Mouse (Mus musculus): Measurements from ENCODE around the gene Esp22.
"Not testable (repeated sequence)": the region's sequence is repeated elsewhere in the genome, so short reads cannot be mapped to it uniquely, and the experiment has no call there.

The Esp22 gene

GRCm38 (mm10) chr17:39095034-39095433 lies at the start of gene Esp22:
Esp22 (plus strand) TSS chr17:39095334.
- DNase-seq (ENCODE audit: low read depth), result no peak

DNA sequence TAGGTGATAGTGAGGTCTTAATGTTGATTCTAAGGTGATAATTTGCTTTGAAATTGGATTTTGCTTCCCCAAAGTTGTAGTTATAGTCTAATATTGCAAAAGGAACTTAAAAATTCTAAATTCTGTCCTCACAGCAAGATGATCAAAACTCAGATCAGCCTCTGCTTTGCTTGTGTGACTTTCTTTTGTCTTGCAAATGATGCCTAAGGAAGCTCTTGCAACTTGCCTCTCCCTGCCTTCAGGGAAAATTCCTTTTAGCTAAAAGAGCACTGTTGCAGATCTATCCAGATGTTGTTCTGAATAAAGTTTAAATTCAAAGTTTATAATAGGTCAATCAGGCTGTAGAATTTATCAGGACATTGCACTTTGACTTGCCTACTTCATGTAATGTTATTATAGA lies 31.5 kb upstream of the Esp22 start:
- DNase-seq (ENCODE audit: low read depth), result no peak

GRCm38 (mm10) chr17:39076937-39077336 lies 18.2 kb upstream of the Esp22 start, which contains the start of gene Esp23:
Esp23 (minus strand) TSS chr17:39077037.
- no peak for DNase-seq (ENCODE audit: low read depth)

DNA sequence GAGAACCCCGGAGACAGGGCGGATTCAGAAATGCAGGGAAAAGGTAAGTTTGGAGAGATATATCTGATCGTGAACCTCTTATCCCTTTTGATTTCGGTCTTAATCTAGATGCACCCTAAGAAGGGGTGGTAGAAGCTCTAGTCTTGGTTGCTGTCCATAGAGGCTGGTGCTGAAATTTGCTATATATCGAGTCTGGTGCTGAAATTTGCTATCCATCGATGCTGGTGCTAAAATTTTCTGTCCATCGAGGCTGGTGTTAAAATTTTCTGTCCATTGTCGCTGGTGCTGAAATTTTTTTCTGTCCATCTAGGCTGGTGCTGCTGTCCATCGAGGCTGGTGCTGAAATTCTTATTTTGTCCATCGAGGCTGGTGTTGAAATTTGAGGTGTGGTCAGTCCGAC lies 12.0 kb downstream of the Esp22 start:
- peak; percentile 15 for DNase-seq (ENCODE audit: low read depth)

DNA sequence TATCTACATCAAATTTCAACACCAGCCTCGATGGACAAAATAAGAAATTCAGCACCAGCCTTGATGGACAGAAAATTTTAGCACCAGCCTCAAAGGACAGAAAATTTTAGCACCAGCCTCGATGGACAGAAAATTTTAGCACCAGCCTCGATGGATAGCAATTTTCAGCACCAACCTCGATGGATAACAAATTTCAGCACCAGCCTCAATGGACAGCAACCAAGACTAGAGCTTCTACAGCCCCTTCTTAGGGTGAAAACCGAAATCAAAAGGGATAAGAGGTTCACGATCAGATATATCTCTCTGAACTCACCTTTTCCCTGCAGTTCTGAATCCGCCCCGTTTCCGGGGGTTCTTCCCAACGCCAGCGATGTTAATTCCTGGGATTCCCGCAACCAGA lies 34.0 kb downstream of the Esp22 start:
- not testable (repeated sequence) for DNase-seq (ENCODE audit: low read depth)
